Mouse (Mus musculus): ENCODE measurements at regions not wholly inside any gene's neighbourhood (a gene's known extent, or its start where the extent isn't known, plus 50 kb on each side); places are given as distances from the start of the nearest gene placed in this dataset.
"Not testable (repeated sequence)": the region's sequence is repeated elsewhere in the genome, so short reads cannot be mapped to it uniquely, and the experiment has no call there.

GRCm38 (mm10) chr4:131161501-131161900 lies 217.3 kb downstream of the Matn1 start:
- DNase-seq (ENCODE audit: low spot score) = no peak

GRCm38 (mm10) chr4:131163782-131164315 lies 219.7 kb downstream of the Matn1 start:
- DNase-seq (ENCODE audit: low spot score) = no peak

- no peak for DNase-seq (ENCODE audit: low spot score)
Measured at GRCm38 (mm10) chr4:131166574-131167270, 222.5 kb downstream of the Matn1 start.

- no peak for DNase-seq (ENCODE audit: low spot score)
Measured at GRCm38 (mm10) chr4:131167921-131168320, 223.7 kb downstream of the Matn1 start.

- no peak for DNase-seq (ENCODE audit: low spot score)
Measured at GRCm38 (mm10) chr4:131173783-131174460, 229.7 kb downstream of the Matn1 start.

- no peak for DNase-seq (ENCODE audit: low spot score)
Measured at GRCm38 (mm10) chr4:131176701-131177100, 232.5 kb downstream of the Matn1 start.

GRCm38 (mm10) chr4:131177889-131178288 lies 233.7 kb downstream of the Matn1 start:
- no peak for DNase-seq (ENCODE audit: low spot score)

- not testable (repeated sequence) for DNase-seq (ENCODE audit: low spot score)
Measured at GRCm38 (mm10) chr4:131178642-131179041, 234.5 kb downstream of the Matn1 start.

GRCm38 (mm10) chr4:131188066-131188465 lies 243.9 kb downstream of the Matn1 start:
- DNase-seq (ENCODE audit: low spot score) = no peak

GRCm38 (mm10) chr4:131191106-131191880 lies 247.1 kb downstream of the Matn1 start:
- DNase-seq (ENCODE audit: low spot score) = no peak

GRCm38 (mm10) chr4:131193900-131194419 lies 249.8 kb downstream of the Matn1 start:
- DNase-seq (ENCODE audit: low spot score) = no peak

- no peak for DNase-seq (ENCODE audit: low spot score)
Measured at GRCm38 (mm10) chr4:131196147-131196546, 252.0 kb downstream of the Matn1 start.

GRCm38 (mm10) chr4:131203721-131204120 lies 259.5 kb downstream of the Matn1 start:
- DNase-seq (ENCODE audit: low spot score) = no peak

GRCm38 (mm10) chr4:131204722-131205121 lies 260.5 kb downstream of the Matn1 start:
- no peak for DNase-seq (ENCODE audit: low spot score)

GRCm38 (mm10) chr4:131205127-131205526 lies 260.9 kb downstream of the Matn1 start:
- no peak for DNase-seq (ENCODE audit: low spot score)

GRCm38 (mm10) chr4:131205685-131206084 lies 261.5 kb downstream of the Matn1 start:
- no peak for DNase-seq (ENCODE audit: low spot score)

- no peak for DNase-seq (ENCODE audit: low spot score)
Measured at GRCm38 (mm10) chr4:131206181-131206885, 262.1 kb downstream of the Matn1 start.

GRCm38 (mm10) chr4:131206886-131207200 lies 262.7 kb downstream of the Matn1 start:
- no peak for DNase-seq (ENCODE audit: low spot score)

GRCm38 (mm10) chr4:131207249-131207648 lies 263.1 kb downstream of the Matn1 start:
- DNase-seq (ENCODE audit: low spot score) = no peak

GRCm38 (mm10) chr4:131208166-131208565 lies 264.0 kb downstream of the Matn1 start:
- no peak for DNase-seq (ENCODE audit: low spot score)

GRCm38 (mm10) chr4:131208637-131209036 lies 264.5 kb downstream of the Matn1 start:
- no peak for DNase-seq (ENCODE audit: low spot score)

- DNase-seq (ENCODE audit: low spot score) = no peak
Measured at GRCm38 (mm10) chr4:131212711-131213110, 268.5 kb downstream of the Matn1 start.

Measured in ovary, adult 18-20 months (tissue).